Mouse (Mus musculus) ES-E14 (cell line): ENCODE measurements around the gene Pigv.

Experiments used
- CHD2 ChIP-seq: IDR thresholded peaks from 2 replicates; pipeline ENCODE4 v1.6.1; 2014; ENCODE audit warnings: mild to moderate bottlenecking, low read depth, low read length, inconsistent platforms
- HCFC1 ChIP-seq: IDR thresholded peaks from 2 replicates; pipeline ENCODE4 v1.6.1; 2012; ENCODE audit warnings: low read length, inconsistent platforms, borderline replicate concordance; ENCODE audit not compliant: insufficient read depth
- MAFK ChIP-seq: IDR thresholded peaks from 2 replicates; pipeline ENCODE4 v1.6.1; 2014; ENCODE audit warnings: mild to moderate bottlenecking, low read depth, low read length, inconsistent platforms; ENCODE audit not compliant: insufficient read depth
- ZC3H11A ChIP-seq: IDR thresholded peaks from 2 replicates; pipeline ENCODE4 v1.6.1; 2012; ENCODE audit warnings: low read depth, mild to moderate bottlenecking, inconsistent platforms, low read length, borderline replicate concordance
- ZNF384 ChIP-seq: IDR thresholded peaks from 2 replicates; pipeline ENCODE4 v1.6.1; 2012; ENCODE audit warnings: low read depth, low read length, inconsistent platforms

GRCm38 (mm10) chr4:133665118-133665517 is 7.3 kb downstream of the Pigv start:
- no peak for TF ChIP-seq MAFK
- no peak for TF ChIP-seq ZNF384
- no peak for TF ChIP-seq ZC3H11A
- TF ChIP-seq CHD2: no peak
- no peak for TF ChIP-seq HCFC1
